Mouse (Mus musculus) lung, adult 2 months (tissue): ENCODE data around the gene BC025446.

Experiments used
- CTCF ChIP-seq: fragments of 200-500 bp; IDR thresholded peaks from 2 replicates; pipeline ENCODE4 v1.5.1; 2011; ENCODE audit warnings: mild to moderate bottlenecking, low read length, control low read depth; ENCODE audit not compliant: insufficient read depth
- POLR2A ChIP-seq: fragments of 200-500 bp; IDR thresholded peaks from 2 replicates; pipeline ENCODE4 v1.6.1; 2011; ENCODE audit warnings: low read depth, mild to moderate bottlenecking, control low read depth, low read length, borderline replicate concordance; ENCODE audit errors: extremely low read depth

GRCm38 (mm10) chr15:75237736-75238288 is 21.6 kb downstream of the BC025446 start:
- no peak for TF ChIP-seq CTCF
- no peak for TF ChIP-seq POLR2A
